Mouse (Mus musculus) urinary bladder, postnatal 36 days (tissue): ENCODE measurements around the gene Mvd.

ENCODE experiments used
- DNase-seq, 2 experiments: peaks; one replicate each; pipeline ENCODE4 v3.0.0; 2022; ENCODE audit warnings: low spot score in 2 of 2, mixed read lengths in 1 of 2

The Mvd gene

DNA sequence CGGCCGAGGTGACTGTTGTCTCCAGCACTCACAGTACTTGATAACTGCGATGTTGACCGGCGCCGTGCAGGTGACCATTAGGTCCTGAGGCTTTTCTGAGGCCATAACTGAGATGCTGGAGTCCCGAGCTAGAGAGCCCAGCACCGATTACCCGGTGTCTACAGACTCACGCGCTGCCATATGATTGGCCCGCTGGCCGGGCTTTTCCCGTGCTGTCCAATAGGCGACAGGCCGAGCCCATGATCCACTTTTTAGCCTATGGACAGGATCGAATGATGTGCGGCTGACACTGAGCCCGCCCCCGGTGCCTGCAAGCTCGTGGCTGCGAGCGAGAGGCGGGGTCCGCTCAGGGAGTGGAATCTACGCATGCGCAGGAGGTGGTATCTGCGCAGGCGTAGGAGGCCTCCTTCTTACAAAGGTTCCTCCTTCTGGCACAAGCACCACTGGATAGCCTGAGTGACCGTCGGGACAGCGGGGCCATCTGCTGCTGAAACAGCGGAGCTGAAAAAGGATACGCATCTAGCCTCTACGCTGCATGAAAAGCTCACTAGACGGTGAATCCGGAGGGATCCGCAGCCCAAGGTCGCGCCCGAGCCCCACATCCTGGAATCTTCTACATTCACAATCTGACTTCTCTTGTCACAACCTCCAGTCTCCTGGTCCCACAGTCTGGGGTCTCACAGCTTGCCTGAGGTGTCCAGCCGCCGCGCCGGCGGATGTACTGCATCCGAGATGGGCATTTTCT lies at the start of gene Mvd:
Gene Mvd, minus strand, starts transcription at position 161 of the 745 bp plus-strand sequence.
- peak; percentile 97 to 99 for DNase-seq

DNA sequence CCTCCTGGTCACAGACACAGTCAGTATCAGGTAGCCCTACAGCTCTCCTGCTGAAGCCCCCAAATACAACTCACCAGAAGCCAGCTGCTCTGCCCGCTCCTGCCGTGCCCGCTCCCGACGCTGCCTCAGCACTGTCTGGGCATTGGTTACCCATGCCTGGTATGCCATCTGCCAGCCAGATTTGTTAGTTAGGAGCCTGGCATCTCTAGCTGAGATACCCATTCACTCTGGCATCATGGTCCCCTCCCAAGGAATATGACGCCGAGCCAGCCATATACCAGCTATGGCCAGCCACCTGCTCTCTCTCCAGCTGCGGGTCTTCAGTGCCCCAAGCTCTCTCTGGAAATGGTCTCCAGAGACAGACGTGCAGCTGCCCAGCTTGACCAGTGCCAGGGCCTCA lies 45.2 kb upstream of the Mvd start:
- no peak for DNase-seq

DNA sequence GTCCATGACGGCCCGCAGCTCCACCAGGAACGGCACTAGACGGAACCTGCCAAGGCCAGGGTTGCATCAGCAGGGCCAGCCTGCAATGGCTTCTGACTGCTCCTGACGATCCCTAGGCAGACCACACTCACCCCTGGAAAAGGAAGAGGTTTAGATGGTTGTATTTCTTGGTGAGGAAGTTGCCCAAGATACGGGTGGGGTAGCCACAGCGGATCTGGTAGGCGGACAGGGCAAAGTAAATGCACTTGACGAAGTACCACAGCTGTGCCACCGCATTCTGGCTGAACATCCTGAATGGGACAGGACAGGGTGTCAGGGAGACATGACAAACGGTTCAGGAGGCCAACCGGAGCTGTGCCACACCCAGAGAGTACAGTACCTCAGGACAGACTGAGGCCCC lies 41.6 kb upstream of the Mvd start:
- DNase-seq = no peak

DNA sequence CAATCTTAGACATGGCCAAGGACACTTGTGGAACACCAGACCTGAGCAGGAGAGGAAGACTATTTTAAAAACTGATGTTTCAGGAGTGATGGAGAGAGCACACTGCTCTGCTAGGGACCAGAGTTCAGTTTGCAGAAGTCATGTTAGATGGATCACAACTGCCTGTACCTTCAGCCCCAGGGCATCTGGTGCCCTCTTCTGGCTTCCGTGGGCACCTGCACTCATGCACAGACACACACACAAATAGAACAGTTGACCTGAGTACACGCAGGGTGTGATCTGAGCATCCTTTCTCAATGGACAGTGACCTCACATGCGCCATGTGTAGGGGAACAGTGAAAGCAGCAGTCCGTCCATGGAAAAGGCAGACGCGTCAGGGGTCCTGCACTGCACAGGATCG lies 40.7 kb upstream of the Mvd start:
- no peak for DNase-seq

DNA sequence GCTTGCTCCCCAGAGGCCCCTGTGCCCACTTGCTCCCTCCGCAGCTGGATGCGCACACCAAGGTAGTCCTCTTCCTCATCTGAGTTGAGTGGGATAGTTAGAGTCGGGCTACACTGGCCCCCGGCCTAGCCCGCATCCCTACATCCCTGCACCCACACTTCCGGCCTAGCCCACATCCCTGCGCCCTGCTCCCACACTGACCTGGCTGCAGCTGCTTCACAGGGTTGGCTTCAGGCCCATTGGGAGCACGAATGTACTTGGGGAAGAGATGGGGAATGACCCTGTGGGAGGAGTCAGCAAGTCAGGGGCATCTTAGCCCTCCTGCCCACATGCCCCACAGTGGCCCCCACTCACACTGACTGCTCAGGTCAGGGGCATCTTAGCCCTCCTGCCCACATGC lies 39.2 kb upstream of the Mvd start:
- DNase-seq = no peak

DNA sequence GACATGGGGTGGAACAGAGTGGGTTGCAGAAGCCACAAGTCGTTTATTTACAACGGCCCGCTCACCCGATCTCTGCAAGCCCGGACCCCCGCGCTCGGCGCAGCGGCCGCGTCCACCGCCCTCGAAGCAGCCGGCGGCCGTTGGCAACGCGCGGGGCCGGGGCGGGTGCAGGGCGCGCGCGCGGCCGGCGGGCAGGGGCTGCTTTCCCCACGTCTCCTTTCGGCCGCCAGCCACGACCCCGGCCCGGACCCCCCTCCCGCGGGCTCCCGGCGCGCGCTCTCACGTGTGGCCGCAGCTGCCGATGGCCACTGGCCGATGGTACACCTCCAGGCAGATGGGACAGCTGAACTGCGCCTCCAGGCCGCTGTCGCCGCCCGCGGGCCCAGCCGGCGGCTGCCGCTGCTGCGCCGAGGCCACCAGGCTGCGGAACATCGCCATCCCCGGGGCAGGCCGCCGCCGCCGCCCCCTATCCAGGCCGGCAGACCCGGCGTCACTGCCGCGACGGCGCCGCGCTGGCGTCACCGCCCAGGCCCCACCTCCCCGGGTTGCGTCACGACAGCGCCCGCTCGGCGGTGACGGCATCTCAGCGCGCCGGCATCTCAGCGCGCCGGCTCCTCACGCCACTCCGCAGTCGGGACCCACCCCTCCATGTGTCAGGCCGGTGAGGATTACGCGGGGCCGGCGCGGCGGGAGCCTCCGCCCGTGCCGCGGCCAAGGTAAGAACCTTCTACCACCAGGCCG lies 32.5 kb upstream of the Mvd start, which contains the start of the genes Rnf166 and Ctu2:
Gene Rnf166, minus strand, starts transcription at position 485 of the 741 bp plus-strand sequence.
Gene Ctu2, plus strand, starts transcription at position 564 of the 741 bp plus-strand sequence.
- peak; percentile 87 to 89 for DNase-seq

DNA sequence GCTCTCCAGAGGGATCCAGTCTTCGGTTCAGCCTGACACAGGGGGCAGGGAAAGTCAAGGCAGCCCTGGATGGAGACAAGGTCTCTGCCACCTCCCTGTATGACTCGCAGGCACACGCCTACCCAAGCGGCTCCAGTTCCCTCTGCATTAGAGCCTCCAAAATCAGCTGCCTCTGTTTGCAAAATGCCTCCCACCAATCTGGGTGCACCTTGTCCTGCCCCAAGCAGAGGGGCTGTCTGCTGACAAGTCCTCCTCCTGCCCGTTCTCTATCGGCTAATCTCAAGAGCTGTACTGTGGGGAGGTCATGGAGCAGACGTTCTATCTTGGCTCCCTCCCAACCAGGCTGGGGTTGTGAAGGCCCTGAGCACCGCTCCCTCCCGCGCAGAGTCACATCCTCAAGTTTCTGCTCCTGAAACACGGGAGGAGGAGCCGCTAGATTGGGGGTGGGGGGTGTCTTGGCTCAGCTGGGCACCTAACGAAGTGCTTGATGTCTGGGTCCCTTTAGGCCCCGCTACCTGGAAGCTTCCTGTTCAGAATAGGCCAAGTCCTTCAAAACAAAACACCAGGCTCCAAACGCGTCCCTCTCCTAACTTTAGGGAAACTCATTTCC lies 31.8 kb upstream of the Mvd start:
- peak in 1 of 2 experiments; percentile 35 for DNase-seq

DNA sequence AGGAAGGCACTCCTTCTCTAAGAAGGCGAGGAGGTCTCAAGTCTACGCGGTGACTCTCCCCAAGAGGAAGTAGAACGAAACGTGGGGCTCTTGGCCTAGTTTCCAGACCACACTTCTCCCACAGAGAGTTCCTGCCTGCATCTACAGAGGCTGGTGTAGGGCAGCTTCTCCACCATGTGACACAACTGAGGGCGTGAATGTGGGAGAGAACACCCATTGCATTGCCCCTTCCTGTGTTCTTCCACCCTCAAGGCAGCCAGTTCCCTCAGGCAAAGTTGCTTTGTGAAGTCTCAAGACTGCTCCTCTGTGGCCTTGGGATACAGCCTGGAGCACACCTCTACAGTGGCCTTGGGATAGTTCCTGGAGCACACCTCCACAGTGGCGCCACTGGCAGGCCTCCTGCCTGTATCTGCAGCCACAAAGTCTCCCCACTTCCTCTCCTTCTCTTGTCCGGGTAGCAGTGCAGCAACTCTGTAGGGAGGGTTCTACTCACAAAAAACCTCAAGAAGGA lies 30.7 kb upstream of the Mvd start:
- DNase-seq = no peak

DNA sequence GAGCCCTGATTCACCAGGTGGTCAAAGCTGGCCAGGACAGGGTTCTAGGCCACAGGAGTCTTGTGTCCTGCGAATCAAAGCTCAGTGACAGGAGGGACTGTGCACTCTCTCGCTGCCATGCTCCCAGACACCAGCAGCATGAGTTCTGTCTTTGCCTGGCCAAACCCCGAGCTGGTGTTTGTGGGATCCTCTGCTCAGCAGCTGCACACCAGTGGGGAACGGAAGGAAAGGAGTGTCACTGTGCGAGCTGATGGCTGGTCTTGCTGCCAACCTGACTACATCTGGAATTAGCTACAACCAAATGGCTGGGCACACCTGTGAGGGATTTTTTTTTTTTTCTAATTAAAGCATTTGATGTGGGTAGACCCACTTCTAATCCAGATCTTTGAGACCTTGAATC lies 27.5 kb upstream of the Mvd start:
- no peak for DNase-seq

DNA sequence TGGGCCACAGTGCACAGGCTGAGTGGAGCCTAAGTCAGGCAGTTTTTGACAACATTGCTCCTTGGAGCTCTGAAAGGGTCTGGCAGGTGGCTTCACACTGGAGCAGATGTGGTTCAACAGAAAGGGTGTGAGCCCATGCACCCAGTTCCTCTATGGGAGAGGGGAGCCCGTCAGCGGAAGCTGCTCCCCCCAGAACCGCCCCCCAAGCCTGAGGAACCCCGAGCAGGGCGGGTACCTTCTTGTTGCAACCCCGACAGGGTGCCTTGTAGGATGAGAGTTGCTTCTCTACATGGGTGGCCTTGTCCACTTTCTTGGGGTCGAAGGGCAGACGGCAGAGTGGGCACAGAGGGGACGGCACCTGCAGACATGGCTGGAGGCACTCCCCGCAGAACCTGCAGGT lies 26.7 kb upstream of the Mvd start:
- no peak for DNase-seq

DNA sequence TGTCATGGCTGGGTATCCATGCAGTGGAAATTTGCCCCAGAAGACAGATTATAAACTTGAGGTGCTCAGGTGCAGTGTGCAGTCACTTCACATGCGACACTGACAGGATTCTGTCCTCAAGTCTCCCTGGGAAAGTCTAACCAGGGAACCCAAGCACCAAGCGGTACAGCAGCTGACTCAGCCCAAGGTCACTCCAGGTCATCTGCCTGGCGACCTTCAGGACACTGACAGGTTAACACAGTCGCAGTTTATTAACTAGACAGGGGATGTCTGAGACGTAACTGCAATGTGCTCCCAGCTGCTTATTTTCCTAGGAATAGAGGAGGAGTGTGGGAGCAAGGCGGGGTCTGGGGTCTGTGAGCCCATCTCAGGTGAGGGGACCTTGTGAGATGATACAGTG lies 26.2 kb upstream of the Mvd start:
- DNase-seq = no peak

DNA sequence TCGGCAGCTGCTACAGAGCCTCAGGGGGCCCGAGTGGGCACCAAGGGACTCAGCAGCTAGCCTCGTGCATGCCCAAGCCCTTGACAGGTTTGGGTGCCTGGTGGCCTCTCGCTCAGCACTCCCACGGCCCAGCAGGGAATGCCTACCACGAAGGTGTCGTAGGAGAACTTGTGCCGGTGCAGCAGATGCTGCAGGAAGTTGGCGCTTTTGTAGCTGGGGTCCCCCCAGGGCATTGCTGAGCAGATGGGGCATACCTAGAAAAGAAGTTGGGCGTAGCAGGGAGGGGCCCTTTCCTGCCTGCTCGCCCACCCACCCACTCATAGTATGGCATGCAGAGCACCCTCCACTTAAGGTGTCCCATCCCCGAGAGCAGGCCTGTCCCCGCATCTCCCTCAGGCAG lies 24.6 kb upstream of the Mvd start:
- no peak for DNase-seq

DNA sequence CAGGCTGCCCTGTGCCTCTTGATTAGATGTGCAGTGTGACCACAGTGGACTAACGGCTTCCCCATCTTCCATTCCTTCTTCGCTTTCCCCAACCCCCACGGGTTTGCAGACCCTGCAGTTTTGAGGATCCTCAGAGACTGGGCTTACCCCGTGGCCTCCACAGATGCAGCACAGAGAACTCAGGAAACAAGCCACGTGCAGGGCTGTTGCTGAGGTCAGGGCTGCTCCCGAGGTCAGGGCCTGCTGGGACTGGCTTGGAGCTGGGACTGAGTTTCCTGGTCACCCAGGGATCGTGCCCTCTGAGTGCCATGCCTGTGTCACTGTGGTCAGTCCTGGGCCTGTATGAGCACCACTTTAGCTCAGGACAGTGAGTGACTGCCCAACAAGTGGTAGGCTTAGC lies 21.8 kb upstream of the Mvd start:
- DNase-seq = no peak

DNA sequence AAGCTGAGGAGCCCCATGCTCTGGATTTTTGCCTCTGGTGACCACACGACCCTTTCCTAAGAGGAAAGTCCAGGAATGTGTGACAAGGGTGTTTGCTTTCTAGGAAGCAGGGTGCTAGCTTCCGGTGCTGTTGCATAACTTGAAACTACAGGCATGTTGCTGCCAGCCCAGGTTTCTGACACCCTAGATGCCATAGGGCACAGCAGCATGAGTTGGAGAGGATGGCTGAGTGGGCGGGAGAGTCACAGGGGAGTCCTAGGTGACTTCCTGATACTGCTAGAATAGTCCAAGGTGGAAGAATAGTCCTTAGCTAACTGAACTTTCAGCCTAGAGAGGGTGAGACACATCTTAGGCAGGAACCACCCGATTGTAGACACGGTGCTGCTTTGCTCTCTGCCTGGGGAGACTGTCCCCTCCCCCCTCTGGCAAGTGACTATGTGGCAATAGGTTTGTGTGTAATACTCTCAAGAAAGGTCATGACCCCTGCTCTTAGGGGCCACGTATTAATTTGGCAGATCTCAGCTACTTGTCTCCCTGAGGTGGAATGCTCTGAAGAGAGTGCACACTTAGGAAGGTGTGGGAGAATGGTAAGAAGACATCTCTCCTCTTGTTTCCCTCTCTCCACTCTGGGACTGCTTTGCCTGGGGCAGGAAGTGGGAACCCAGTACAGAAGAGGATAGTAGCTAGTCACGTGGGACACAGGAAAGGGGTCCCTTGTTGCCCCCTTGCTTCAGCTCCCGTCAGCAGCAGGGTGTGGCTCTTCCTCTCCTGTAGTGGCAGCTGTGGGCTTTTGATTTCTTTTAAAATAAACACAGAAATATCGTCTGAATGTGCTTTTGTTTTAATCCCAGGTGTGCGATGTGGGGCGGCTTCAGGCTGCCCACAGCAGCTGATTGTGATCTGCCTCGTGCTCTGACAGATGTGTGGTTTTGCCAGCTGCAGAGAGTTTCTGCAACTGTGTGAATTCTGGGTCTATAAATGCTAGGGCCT lies 20.7 kb upstream of the Mvd start:
- peak in 1 of 2 experiments; percentile 58 for DNase-seq

DNA sequence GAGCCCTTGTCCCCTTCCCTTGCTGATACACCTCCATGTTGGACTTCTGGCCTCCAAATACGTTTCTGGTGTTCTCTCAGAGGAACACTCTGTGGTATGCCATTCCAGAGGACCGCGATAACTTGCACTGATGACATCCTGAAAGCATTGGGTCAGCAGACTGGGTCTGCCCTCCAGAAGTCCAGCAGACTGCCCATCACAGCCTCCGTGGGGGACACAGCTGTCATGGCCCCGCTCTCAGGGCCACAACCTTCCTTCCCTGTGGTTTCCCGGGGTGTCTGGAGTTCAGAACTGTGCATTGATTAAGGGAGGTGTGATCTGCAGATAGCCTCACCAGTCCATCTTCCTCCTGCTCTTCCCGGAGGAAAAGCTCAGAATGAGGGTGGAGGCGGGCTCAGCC lies 19.3 kb upstream of the Mvd start:
- DNase-seq = no peak

DNA sequence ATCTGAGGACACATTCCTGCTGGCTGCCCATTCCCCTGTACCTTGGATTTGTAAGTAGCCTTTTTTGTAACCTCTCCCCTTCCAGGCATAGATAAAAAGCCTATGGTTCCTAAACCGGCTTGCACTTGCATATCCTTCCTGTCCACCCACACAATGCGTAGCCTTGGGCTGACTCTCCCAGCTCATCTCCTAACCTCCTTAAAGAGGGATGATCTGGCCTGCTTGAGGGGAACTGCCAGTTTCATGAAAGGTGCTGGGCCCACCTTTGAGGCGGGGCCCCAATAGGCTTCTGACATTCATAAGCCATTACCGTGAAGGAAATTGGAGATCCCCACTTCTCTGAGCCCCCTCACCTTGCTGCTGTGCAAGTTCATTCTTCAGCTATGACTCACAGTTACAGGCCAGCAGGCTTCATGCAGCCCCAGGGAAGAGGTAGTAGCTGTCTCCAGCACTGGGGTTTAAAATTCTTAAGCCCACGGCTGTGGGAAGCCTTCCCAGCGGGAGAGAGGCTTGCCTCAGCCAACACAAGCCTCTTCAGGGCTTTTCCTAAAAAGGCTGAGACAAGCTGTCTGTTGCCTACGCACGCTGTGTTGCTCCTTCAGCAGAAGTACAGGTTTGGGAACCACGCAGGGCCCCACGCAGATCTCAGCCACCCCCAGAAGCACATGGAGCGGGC lies 18.4 kb upstream of the Mvd start:
- DNase-seq = no peak

DNA sequence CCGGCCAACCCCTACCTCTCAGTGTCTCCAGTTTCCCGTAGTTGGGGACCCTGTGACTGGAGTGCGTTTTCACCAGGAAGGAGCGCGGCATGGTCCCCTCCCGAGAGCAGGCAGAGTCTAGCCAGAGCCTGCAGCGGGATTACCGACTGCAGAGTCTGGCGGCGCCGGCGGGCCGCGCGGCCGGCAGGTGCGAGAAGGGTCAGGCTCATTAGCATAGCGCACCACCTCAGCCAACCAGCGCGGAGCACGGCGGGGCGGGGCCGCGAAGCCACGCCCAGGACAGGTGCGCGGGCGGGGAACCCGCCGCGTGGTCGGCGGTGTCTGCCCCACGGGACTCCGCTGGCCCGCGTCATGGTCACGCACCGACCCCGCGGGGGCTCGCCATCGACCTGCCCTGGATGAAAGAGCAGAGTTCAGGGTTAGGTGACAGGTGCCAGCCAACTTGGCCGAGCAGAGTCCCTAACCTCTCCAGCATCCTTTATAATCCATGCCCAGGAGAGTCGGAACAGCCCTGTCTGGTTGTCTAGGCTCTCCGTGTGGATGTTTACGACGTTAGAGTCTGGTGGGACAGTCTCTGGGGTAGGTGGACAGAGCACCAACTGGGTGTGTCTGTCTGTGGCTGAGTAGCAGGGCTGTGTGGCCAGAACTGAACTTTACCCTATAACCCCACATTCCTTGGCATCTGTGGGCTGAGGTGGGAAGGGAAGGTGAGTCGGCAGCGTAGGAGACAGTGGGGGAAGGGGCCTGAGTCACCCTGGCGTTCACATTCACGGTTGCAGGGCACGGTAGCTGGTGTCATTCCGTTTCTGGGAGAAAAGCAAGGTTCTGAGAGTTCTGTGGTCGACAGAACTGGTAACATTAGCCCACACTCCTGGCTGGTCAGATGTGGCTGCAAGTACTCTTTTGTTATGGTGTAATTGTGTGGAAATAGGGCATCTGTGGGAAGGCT lies 17.6 kb upstream of the Mvd start, which contains the start of gene Snai3:
Gene Snai3, minus strand, starts transcription at position 210 of the 949 bp plus-strand sequence.
- peak; percentile 64 to 65 for DNase-seq

DNA sequence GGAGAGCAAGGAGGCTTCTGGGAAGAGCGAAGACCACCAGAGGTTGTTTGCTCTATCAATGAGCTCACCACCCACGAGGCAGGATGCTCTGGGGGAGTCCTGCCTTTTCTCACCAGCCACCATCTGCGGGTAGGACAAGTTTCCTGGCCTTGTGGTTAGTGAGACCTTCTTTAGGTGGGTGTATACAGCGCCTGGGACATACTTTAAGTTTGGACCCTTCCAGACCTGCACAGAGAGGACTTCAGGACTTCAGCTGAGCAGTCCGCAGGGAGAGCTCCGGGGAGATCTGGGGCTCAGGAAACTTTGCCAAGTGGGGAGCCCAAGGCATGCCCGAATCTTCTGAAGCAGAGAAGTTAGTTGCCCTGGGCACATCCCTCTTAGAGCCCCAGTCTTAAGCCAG lies 16.8 kb upstream of the Mvd start:
- no peak for DNase-seq

DNA sequence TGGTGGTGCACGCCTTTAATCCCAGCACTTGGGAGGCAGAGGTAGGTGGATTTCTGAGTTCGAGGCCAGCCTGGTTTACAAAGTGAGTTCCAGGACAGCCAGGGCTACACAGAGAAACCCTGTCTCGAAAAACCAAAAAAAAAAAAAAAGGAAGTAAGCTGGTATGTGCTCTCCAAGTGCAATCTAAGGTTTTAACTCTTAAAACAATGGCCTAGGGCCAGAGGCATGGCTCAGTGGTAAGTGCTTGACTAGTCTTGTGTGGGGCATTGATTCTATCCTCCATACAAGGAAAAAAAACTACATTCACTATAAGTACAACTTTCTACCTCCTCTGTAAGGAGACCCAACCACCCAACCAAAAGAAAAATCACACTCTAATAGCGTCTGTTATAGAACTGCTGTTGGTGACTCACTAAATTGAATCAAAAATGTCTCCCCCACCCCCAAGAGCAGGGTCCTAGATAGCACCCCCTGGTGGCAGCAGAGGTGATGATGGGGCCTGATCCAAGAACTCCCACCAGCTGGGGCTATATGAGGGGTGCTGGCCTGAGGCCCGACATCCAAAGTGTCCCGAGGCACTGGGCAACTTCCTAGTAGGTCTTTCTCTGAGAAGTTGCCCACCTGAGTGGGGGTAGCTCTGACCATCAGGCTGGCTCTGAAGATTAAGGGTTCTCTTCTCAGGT lies 16.1 kb upstream of the Mvd start:
- DNase-seq = no peak
